Mouse (Mus musculus) spleen, postnatal 4 days (tissue): Measurements from ENCODE around the gene Muc5ac.
A peak's percentile ranks its signal among the peaks of the same experiment; 100 is the strongest.
"Not testable (repeated sequence)": the region's sequence is repeated elsewhere in the genome, so short reads cannot be mapped to it uniquely, and the experiment has no call there.

Experiments used
- DNase-seq, 2 experiments: peaks; one replicate each; pipeline ENCODE4 v3.0.0; 2022; ENCODE audit warnings: low spot score in 2 of 2

Gene Muc5ac

GRCm38 (mm10) chr7:141788677-141789452 lies at the start of gene Muc5ac:
Gene Muc5ac (plus strand): TSS chr7:141788972.
- no peak for DNase-seq

DNA sequence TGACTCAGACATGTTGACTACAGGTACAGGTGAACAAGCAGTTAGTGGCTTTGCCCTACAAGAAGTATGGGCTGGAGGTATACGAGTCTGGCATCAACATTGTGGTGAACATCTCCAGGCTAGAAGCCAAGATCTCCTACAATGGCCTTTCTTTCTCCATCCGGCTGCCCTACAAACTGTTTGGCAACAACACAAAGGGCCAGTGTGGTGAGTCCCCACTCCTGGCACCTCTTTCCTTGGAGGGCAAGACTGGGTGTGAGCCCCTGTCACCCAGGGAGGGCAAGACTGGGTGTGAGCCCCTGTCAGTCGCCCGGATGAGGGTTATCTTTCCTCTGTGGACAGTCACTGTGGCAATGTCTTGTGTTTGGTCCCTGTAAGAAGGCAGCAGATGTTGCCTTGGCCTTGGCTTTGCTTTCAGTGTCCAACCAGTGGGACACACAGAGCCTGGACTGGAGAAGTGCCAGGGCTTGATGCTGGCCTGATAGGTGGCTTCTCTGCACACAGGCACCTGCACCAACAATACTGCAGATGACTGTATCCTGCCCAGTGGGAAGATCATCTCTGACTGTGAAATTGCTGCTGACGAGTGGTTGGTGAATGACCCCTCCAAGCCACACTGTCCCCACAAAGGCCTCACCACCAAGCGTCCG lies 41.2 kb upstream of the Muc5ac start:
- DNase-seq, result no peak

GRCm38 (mm10) chr7:141752513-141752912 lies 36.3 kb upstream of the Muc5ac start:
- no peak for DNase-seq

DNA sequence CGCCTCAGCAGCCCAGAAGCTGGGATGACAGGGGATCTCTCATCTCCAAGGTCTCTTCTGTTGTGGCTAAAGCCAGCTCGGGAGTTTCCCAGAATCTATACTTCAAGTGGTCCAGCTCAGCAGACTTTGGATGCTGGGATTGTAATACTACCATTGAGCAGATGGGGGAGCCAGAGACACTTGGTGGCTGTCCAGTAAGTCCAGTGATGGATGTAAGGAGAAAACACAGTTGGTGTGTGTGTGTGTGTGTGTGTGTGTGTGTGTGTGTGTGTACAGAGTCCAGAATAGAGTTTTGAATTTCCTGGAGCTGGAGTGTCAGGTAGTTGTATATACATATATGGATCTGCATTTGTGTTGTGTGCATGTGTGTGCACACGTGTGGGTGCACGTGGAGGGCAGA lies 32.9 kb upstream of the Muc5ac start:
- peak; percentile 73 to 86 for DNase-seq

- DNase-seq, result no peak
These were observed 30.5 kb upstream of the Muc5ac start for GRCm38 (mm10) chr7:141758291-141758690.

- DNase-seq, result no peak
These were observed 18.3 kb upstream of the Muc5ac start for GRCm38 (mm10) chr7:141770521-141770920.

DNA sequence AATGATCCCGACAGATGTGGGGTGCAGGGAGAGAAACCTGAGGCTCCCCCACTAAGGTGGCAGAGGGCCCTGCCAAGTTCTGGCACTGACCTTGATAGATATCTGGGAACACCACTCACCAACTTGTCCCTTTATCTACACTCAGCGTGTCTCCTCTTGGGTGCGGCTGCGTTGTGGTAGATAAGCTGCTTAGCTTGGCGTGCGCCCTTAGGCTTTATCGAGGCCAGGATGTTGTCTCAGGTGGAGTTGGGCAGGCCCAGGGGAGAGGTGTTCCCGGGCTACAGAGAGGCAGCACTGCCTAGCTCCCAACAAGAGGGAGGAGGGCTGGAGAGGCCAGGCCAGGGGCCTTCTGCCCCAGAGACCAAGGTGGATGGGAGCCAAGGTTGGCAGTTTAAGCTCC lies 17.8 kb upstream of the Muc5ac start:
- peak; percentile 81 to 82 for DNase-seq

DNA sequence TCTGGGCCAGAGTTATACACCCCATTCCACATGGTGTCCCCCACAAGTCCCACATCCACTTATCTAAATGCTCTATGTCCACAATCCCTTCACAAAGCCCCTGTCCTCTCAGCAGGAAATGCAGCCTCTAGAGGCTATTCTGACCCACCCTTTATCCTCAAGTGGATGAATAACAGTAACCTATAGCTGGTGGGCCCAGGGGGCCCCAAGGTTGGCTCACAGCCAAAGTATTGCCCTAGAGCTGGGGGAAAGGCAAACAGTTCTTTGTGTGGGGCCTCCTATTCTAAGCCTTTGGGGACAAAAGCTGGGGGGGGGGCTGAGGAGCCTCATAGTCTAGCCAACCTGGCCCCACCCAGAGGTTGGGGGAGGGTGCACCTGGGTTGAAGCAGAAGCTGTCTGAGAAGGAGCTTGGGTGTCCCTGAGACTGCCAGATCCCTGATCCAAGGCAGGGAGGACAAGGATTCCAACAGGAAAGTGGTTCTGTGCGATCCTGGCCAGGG lies 16.7 kb upstream of the Muc5ac start:
- no peak for DNase-seq

DNA sequence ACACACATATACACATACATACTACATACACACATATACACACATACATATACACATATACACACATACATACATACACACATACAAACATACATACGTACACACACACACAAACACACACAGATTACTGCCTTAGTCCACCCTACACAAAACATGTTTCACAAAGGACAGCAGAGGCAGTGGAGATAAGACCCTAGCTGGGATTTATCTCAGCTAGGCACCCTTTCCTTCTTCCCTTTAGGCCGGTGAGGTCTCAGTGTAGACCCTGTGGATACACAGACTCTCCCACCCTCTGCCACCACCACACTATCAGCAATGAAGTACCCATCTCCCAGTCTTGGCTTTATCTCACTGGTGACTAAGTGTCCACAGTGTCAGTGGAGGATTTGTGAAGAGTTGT lies 13.9 kb upstream of the Muc5ac start:
- no peak for DNase-seq

- no peak for DNase-seq
These were observed 12.6 kb upstream of the Muc5ac start for GRCm38 (mm10) chr7:141776199-141776598.

- DNase-seq, result no peak
These were observed 5.5 kb downstream of the Muc5ac start for GRCm38 (mm10) chr7:141794251-141794650.

- no peak for DNase-seq
These were observed 14.4 kb downstream of the Muc5ac start for GRCm38 (mm10) chr7:141803206-141803605.

- DNase-seq, result no peak
These were observed 16.6 kb downstream of the Muc5ac start for GRCm38 (mm10) chr7:141805384-141805783.

DNA sequence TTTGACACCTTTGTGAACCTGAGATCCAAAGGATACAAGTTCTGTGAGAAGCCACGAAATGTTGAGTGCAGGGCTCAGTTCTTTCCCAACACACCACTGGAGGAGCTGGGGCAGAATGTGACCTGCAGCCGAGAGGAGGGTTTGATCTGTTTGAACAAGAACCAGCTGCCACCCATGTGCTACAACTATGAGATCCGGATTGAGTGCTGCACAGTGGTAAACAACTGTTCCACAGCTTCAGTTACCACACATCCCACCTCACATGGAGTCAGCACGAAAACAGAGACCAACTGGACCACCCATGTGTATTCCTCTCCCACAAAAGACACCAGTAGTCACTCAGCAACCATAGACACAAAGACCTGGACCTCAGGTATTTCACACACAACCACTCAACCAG lies 19.1 kb downstream of the Muc5ac start:
- not testable (repeated sequence) for DNase-seq

DNA sequence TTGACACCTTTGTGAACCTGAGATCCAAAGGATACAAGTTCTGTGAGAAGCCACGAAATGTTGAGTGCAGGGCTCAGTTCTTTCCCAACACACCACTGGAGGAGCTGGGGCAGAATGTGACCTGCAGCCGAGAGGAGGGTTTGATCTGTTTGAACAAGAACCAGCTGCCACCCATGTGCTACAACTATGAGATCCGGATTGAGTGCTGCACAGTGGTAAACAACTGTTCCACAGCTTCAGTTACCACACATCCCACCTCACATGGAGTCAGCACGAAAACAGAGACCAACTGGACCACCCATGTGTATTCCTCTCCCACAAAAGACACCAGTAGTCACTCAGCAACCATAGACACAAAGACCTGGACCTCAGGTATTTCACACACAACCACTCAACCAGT lies 21.2 kb downstream of the Muc5ac start:
- DNase-seq, result not testable (repeated sequence)

DNA sequence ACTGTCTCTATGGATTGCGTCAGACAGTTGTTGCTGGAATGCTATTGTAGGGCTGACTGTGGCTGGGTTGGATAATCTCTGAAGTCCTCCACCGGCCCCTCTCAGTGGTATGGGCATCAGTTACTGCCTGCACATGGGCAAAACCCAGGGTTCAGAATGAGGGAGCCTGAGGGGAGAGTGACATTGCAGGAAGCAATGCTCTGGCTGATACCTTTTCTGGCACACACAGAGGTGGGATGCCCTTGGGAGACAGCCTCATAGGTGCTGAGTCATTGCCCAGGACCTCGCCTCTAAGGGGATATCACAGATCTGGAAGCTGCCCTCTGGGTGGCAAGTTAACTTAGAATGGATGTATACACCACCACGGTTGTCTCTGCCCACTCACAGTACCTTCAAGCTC lies 24.5 kb downstream of the Muc5ac start:
- no peak for DNase-seq

DNA sequence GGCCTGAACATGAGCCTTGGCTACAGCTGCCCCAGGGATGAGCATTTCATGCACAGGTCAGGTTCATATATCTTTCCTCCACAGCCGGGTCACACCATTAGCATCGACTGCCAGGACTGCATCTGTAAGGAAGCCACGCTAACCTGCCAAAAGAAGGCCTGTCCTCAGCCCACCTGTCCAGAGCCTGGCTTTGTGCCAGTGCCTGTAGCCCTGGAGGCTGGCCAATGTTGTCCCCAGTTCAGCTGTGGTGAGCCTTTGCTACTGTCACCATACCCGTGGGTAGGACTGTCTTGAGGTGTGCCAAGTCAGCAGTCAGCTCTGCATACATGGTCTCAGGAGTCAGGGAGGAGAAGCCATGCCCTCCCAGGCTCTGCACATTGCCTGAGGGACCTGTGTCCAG lies 26.6 kb downstream of the Muc5ac start:
- DNase-seq, result no peak

DNA sequence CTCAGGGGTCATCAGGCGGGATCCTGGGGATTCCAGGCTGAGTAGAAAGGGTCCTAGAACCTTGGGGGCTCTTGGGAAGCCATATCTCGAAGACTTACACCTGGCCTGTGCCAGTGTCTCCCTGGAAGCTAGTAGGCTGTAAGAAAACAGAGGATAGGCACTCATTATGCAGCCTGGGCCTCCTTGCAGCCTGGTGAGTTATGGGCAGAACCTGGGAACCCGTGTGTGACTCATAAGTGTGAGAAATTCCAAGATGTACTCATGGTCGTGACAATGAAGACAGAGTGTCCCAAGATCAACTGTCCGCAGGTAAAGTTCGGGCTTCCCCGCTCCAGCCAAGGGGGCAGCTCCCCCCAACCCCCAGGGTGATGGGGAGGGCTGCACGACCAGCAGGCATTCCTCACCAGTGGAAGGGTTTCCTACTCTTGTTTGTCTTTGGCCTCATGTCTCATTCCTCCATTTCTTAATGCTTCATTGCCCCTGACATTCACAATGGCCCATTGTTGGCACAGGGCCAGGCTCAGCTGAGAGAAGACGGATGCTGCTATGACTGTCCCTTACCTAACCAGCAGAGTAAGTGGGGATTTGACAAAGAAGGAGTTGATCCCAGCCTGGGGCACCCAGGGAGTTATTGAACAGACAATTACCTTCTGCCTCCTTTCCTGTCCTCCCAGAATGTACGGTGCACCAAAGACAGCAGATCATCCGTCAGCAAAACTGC lies 28.7 kb downstream of the Muc5ac start:
- DNase-seq, result no peak

- no peak for DNase-seq
These were observed 29.5 kb downstream of the Muc5ac start for GRCm38 (mm10) chr7:141818267-141818666.

GRCm38 (mm10) chr7:141822582-141823261 lies 34.0 kb downstream of the Muc5ac start:
- no peak for DNase-seq

DNA sequence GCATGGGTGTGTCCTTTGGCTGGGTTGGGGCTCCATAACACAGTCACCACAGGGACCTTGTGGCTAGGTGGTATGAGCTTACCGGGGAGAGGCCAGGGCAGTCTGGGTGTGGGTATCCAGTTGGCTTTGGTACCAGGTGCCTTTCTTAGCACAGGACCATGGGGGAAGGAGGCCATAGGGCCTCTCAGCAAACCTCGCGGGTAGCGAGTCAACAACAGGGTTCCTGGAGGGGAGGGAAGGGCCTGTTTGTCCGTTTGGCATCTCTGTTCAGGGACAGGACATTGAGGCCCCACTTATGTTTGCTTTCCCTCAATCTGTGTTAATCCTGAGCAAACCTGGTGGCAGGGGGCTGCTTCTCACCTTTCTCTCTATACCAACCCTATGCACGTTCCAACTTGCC lies 34.9 kb downstream of the Muc5ac start:
- no peak for DNase-seq

- DNase-seq, result no peak
These were observed 35.6 kb downstream of the Muc5ac start for GRCm38 (mm10) chr7:141824398-141824797.
